ENCODE assay signal across 7 mouse cellular contexts in the genomic region with DNA sequence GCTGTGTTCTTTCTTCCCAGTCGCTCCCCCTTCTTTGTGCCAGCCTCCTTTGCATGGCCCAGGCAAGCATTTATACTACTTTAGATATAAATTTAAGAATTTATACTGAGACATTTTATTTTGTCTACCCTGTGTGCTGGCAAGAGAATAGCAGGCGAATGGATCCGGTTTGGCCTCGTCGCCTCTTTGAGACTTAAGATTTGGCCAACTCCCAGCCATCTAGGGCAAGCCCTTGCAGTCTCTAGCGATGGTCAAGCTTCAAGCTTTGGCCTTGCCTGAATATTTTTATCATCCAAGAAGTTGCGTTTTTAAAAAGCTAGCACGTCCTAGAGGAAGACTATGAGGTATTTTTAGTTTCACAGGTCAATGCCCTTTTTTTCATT. TPM values are rescaled to one million over a fixed set of nuclear protein-coding genes. Genes with fewer than 3 reads are reported as not detected.
DNase-seq lines count a peak whose midpoint lies in the region; ATAC-seq and TF ChIP-seq lines count a peak whose summit lies in the region.

No protein-coding gene starts in this region.

- H3K4me2 ChIP-seq in forebrain, embryonic 16.5 days (ENCODE audit: low read length), result peak overlapping the region; percentile 93
- peak overlapping the region; percentile 80 for H3K4me2 ChIP-seq in liver, embryonic 12.5 days
- peak overlapping the region; percentile 75 for H3K4me2 ChIP-seq in stomach, embryonic 15.5 days

- H3K27ac ChIP-seq in thymus, adult 2 months (ENCODE audit: control insufficient read depth, insufficient read depth, low read length), result peak overlapping the region; percentile 59
- H3K27ac ChIP-seq in forebrain, embryonic 16.5 days (ENCODE audit: low read length), result peak overlapping the region; percentile 92
- peak overlapping the region; percentile 87 for H3K27ac ChIP-seq in liver, embryonic 12.5 days
- peak overlapping the region; percentile 92 for H3K27ac ChIP-seq in stomach, embryonic 15.5 days

- DNase-seq in thymus, adult 2 months, result no peak
- no peak for DNase-seq in thymus, postnatal 4 days
- DNase-seq in adrenal gland, adult 2 months, result no peak
- DNase-seq in ovary, postnatal 10 days (ENCODE audit: low spot score), result no peak

- H3K4me1 ChIP-seq in thymus, adult 2 months (replicated peaks; ENCODE audit: control insufficient read depth, insufficient read depth, low read length), result peaks cover 6% of the 10 kb centered on the region
- H3K4me1 ChIP-seq in forebrain, embryonic 16.5 days (replicated peaks; ENCODE audit: control insufficient read depth, insufficient read depth, low read length), result peaks cover 12% of the 10 kb centered on the region
- H3K4me1 ChIP-seq in liver, embryonic 12.5 days, result peaks cover 27% of the 10 kb centered on the region
- 0 out of 2 replicates have a peak, but pooled peaks cover 2% of the 10 kb centered on the region for H3K4me1 ChIP-seq in stomach, embryonic 15.5 days

- TF ChIP-seq POLR2A in thymus, adult 2 months (IDR thresholded peaks at IDR 0.05; ENCODE audit: control insufficient read depth, extremely low read depth, insufficient read depth, low read length, poor library complexity), result no peak

- ATAC-seq in forebrain, embryonic 16.5 days, result no peak
- ATAC-seq in liver, embryonic 12.5 days, result peak; percentile 4
- ATAC-seq in stomach, embryonic 15.5 days (ENCODE audit: insufficient read depth, low FRiP score, low read depth), result peak; percentile 17; the same call in 1 of the 2 replicates

- H3K9ac ChIP-seq in forebrain, embryonic 16.5 days (replicated peaks; ENCODE audit: low read depth, low read length), result peak overlapping the region; percentile 86
- H3K9ac ChIP-seq in liver, embryonic 12.5 days, result peak overlapping the region; percentile 79
- H3K9ac ChIP-seq in stomach, embryonic 15.5 days, result peak overlapping the region; percentile 65

- no peak for TF ChIP-seq CTCF in thymus, adult 2 months (IDR thresholded peaks at IDR 0.05; ENCODE audit: borderline replicate concordance, control insufficient read depth, extremely low read depth, insufficient read depth, low read length, poor library complexity)

- no peaks in the 10 kb centered on the region for H3K27me3 ChIP-seq in thymus, adult 2 months (ENCODE audit: control insufficient read depth, insufficient read depth, low read length)
- no peaks in the 10 kb centered on the region for H3K27me3 ChIP-seq in forebrain, embryonic 16.5 days (replicated peaks; ENCODE audit: control insufficient read depth, insufficient read depth, low read length)
- H3K27me3 ChIP-seq in liver, embryonic 12.5 days (replicated peaks), result no peaks in the 10 kb centered on the region
- H3K27me3 ChIP-seq in stomach, embryonic 15.5 days (replicated peaks), result no peaks in the 10 kb centered on the region

- H3K4me3 ChIP-seq in thymus, adult 2 months (ENCODE audit: control insufficient read depth, insufficient read depth, low read length), result peak overlapping the region; percentile 89
- H3K4me3 ChIP-seq in forebrain, embryonic 16.5 days (replicated peaks; ENCODE audit: low read length), result peak overlapping the region; percentile 77
- H3K4me3 ChIP-seq in liver, embryonic 12.5 days, result peak overlapping the region; percentile 82
- peak overlapping the region; percentile 70 for H3K4me3 ChIP-seq in stomach, embryonic 15.5 days (replicated peaks)

- 19% methylated on average over 8 of the region's 8 CpGs for WGBS in thymus, adult 2 months
- WGBS in forebrain, embryonic 16.5 days, result 6% methylated on average over 8 of the region's 8 CpGs
- 9% methylated on average over 8 of the region's 8 CpGs for WGBS in liver, embryonic 12.5 days (ENCODE audit: insufficient replicate concordance)
- WGBS in stomach, embryonic 15.5 days, result 5% methylated on average over 8 of the region's 8 CpGs

- no peaks in the 10 kb centered on the region for H3K36me3 ChIP-seq in thymus, adult 2 months (ENCODE audit: control insufficient read depth, insufficient read depth, low read length)
- no peaks in the 10 kb centered on the region for H3K36me3 ChIP-seq in forebrain, embryonic 16.5 days (ENCODE audit: control insufficient read depth, insufficient read depth)
- peaks cover 12% of the 10 kb centered on the region for H3K36me3 ChIP-seq in liver, embryonic 12.5 days
- no peaks in the 10 kb centered on the region for H3K36me3 ChIP-seq in stomach, embryonic 15.5 days

- no peaks in the 10 kb centered on the region for H3K9me3 ChIP-seq in forebrain, embryonic 16.5 days (ENCODE audit: control insufficient read depth, low read length)
- H3K9me3 ChIP-seq in liver, embryonic 12.5 days (replicated peaks), result no peaks in the 10 kb centered on the region
- H3K9me3 ChIP-seq in stomach, embryonic 15.5 days, result no peaks in the 10 kb centered on the region

RNA-seq across cellular contexts. Expression of a gene that starts 0.4 kb away (rescaled TPM):
- polyA plus RNA-seq in thymus, adult 2 months (2012; rRNA removed), result 12.3 and 14.3 TPM in 2 replicates
- polyA plus RNA-seq in forebrain, embryonic 16.5 days (2015; fragmentation: Nextera tagmentation; extraction: Ambion mirVana), result 19.6 and 24.9 TPM in 2 replicates
- polyA plus RNA-seq in liver, embryonic 12.5 days (2016; fragmentation: Nextera tagmentation; extraction: Ambion mirVana), result 30.1 and 31.4 TPM in 2 replicates
- polyA plus RNA-seq in stomach, embryonic 15.5 days (2015; fragmentation: Nextera tagmentation; extraction: Ambion mirVana), result 52.0 and 54.1 TPM in 2 replicates
- 10 to 100 TPM; 33.2 to 37.5 TPM for total RNA-seq in adrenal gland, adult 2 months (2021)
- 3.3 and 3.7 TPM in 2 replicates for polyA plus RNA-seq in adrenal gland, adult 2 months (2012; rRNA removed)
